Mouse (Mus musculus) liver, embryonic 15.5 days (tissue): Measurements from ENCODE around the gene Sertad4. TPM values are rescaled to one million over a fixed set of nuclear protein-coding genes. Genes with fewer than 3 reads are reported as not detected.

Source experiments
- polyA plus RNA-seq: library from polyadenylated mRNA; unstranded; fragments of >200 nt; fragmentation: Nextera tagmentation; extraction: Ambion mirVana; gene quantifications from 2 replicates; pipeline ENCODE4 v1.2.1, GENCODE M21; 2015

The Sertad4 gene
- polyA plus RNA-seq, 1 experiment from 2014 or later, result 0.76 TPM

Other genes starting within 250 kb of the Sertad4 start
- 1.1 TPM in 2 replicates for gene Hhat, start 84.5 kb downstream of the Sertad4 start, polyA plus RNA-seq
- gene Syt14, start 180.0 kb upstream of the Sertad4 start, polyA plus RNA-seq, result 5.8 and 6.1 TPM in 2 replicates